In the genomic region with DNA sequence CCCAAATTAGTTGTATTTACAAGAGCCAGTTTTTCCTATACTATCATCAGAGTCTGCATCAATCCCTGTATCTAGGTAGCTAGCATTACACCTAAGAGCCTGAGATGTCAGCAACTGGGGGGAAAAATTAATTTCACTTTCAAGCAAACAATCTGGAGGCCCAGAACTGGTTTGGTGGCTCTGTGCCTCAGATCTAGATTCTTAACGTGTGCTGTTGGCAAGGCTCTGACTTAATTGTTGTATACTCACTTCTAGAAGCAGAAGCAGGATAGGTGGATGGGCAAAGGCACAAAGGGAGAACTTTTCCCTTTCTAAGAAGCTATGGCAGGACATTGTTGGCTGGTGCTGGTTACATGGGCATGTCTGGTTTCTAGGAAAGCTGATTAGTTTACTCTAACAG, we compare ENCODE assay signal across 25 mouse cellular contexts. TPM values are rescaled to one million over a fixed set of nuclear protein-coding genes. Genes with fewer than 3 reads are reported as not detected.
DNase-seq lines count a peak whose midpoint lies in the region; ATAC-seq and TF ChIP-seq lines count a peak whose summit lies in the region.
"Had no signal": no experiment of that assay in that cellular context is flagged by ENCODE, and none has a peak within 500 bp of the region (broad histone marks: within the 10 kb centered on the region; RNA-seq: fewer than 3 reads in every experiment).

No protein-coding gene starts in this region.

- no peaks in the 10 kb centered on the region for H3K4me1 ChIP-seq in lung, postnatal 0 days (ENCODE audit: insufficient read depth, low read depth, low read length)
- no peaks in the 10 kb centered on the region for H3K4me1 ChIP-seq in lung, adult 2 months (ENCODE audit: control insufficient read depth, insufficient read depth, low read length)
- no peaks in the 10 kb centered on the region for H3K4me1 ChIP-seq in stomach, postnatal 0 days (replicated peaks; ENCODE audit: control insufficient read depth, insufficient read depth)
- H3K4me1 ChIP-seq: embryonic facial prominence, embryonic 12.5 days; embryonic facial prominence, embryonic 15.5 days; forebrain, embryonic 12.5 days had no signal

- TF ChIP-seq CTCF in lung, postnatal 0 days (IDR thresholded peaks at IDR 0.05): no peak
- no peak for TF ChIP-seq CTCF in lung, adult 2 months (IDR thresholded peaks at IDR 0.05; ENCODE audit: insufficient read depth, low read length)
- no peak for TF ChIP-seq CTCF in stomach, postnatal 0 days (IDR thresholded peaks at IDR 0.05; ENCODE audit: low read depth)

- no peak overlapping the region for H3K4me3 ChIP-seq in lung, postnatal 0 days (ENCODE audit: low read depth, low read length)
- H3K4me3 ChIP-seq in lung, adult 2 months (replicated peaks; ENCODE audit: extremely low read depth, low read depth, low read length): no peak overlapping the region
- no peak overlapping the region for H3K4me3 ChIP-seq in stomach, postnatal 0 days (ENCODE audit: low read depth, low read length)
- H3K4me3 ChIP-seq: embryonic facial prominence, embryonic 12.5 days; embryonic facial prominence, embryonic 15.5 days; erythroblast, embryonic 14.5 days; forebrain, embryonic 10.5 days; forebrain, embryonic 12.5 days had no signal

- H3K27ac ChIP-seq in lung, postnatal 0 days (ENCODE audit: low read length): peak overlapping the region; percentile 14; the same call in 1 of the 2 replicates
- no peak overlapping the region for H3K27ac ChIP-seq in stomach, postnatal 0 days (replicated peaks)
- H3K27ac ChIP-seq: embryonic facial prominence, embryonic 12.5 days; embryonic facial prominence, embryonic 15.5 days; forebrain, embryonic 10.5 days; forebrain, embryonic 12.5 days had no signal

- no peaks in the 10 kb centered on the region for H3K36me3 ChIP-seq in lung, postnatal 0 days (ENCODE audit: insufficient read depth, low read length)
- H3K36me3 ChIP-seq in stomach, postnatal 0 days (ENCODE audit: control insufficient read depth, insufficient read depth, low read length): no peaks in the 10 kb centered on the region
- H3K36me3 ChIP-seq: embryonic facial prominence, embryonic 12.5 days; embryonic facial prominence, embryonic 15.5 days; forebrain, embryonic 10.5 days; forebrain, embryonic 12.5 days had no signal

- H3K4me2 ChIP-seq in lung, postnatal 0 days (replicated peaks; ENCODE audit: low read depth, low read length): no peak overlapping the region
- no peak overlapping the region for H3K4me2 ChIP-seq in stomach, postnatal 0 days (replicated peaks; ENCODE audit: low read depth)
- H3K4me2 ChIP-seq: embryonic facial prominence, embryonic 12.5 days; embryonic facial prominence, embryonic 15.5 days; forebrain, embryonic 12.5 days had no signal

- no peak for TF ChIP-seq POLR2A in lung, adult 2 months (IDR thresholded peaks at IDR 0.05; ENCODE audit: borderline replicate concordance, extremely low read depth, low read depth, low read length)

- H3K9me3 ChIP-seq in lung, postnatal 0 days (ENCODE audit: low read length): no peaks in the 10 kb centered on the region
- no peaks in the 10 kb centered on the region for H3K9me3 ChIP-seq in stomach, postnatal 0 days (ENCODE audit: control insufficient read depth, low read length)
- H3K9me3 ChIP-seq: embryonic facial prominence, embryonic 12.5 days; embryonic facial prominence, embryonic 15.5 days; forebrain, embryonic 10.5 days; forebrain, embryonic 12.5 days had no signal

- DNase-seq in heart, adult 11 months: peak; percentile 30
- no peak for DNase-seq in heart, adult 9 months (ENCODE audit: low spot score in 2 of 2)
- peak; percentile 53 for DNase-seq in lung, postnatal 0 days (ENCODE audit: low spot score)
- no peak for DNase-seq in lung, adult 2 months
- DNase-seq in urinary bladder, postnatal 14 days (ENCODE audit: low spot score): peak; percentile 14
- no peak for DNase-seq in urinary bladder, postnatal 10 days (ENCODE audit: low spot score)
- peak; percentile 32 for DNase-seq in stomach, postnatal 0 days (ENCODE audit: low spot score)
- DNase-seq in right cerebral cortex, postnatal 36 days (ENCODE audit: low spot score in 2 of 2): no peak
- DNase-seq: adrenal gland, adult 2 months; adrenal gland, postnatal 10 days; adrenal gland, postnatal 25 days; cerebellum, adult 11 months; cerebellum, adult 18-20 months; cerebellum, adult 8-10 months; cerebellum, adult 9-11 months; cerebellum, postnatal 14 days; cerebellum, postnatal 36 days; embryo, embryonic 11 days had no signal

- peak; percentile 37; the same call in 1 of the 2 replicates for ATAC-seq in lung, postnatal 0 days
- ATAC-seq in stomach, postnatal 0 days (ENCODE audit: low FRiP score, low TSS enrichment): peak; percentile 60; the same call in 1 of the 2 replicates
- ATAC-seq: forebrain, embryonic 14.5 days; forebrain, embryonic 16.5 days had no signal

- no peak for TF ChIP-seq EP300 in lung, postnatal 0 days (IDR thresholded peaks at IDR 0.05)
- TF ChIP-seq EP300 in stomach, postnatal 0 days (optimal IDR thresholded peaks at IDR 0.05): no peak

- 32% methylated on average over 1 of the region's 1 CpGs for WGBS in lung, postnatal 0 days
- WGBS in lung, adult 2 months: 48% methylated on average over 1 of the region's 1 CpGs
- WGBS in stomach, postnatal 0 days: 19% methylated on average over 1 of the region's 1 CpGs

- no peak overlapping the region for H3K9ac ChIP-seq in lung, postnatal 0 days (replicated peaks; ENCODE audit: low read depth)
- H3K9ac ChIP-seq in stomach, postnatal 0 days (ENCODE audit: low read length): no peak overlapping the region
- H3K9ac ChIP-seq: embryonic facial prominence, embryonic 12.5 days; embryonic facial prominence, embryonic 15.5 days; forebrain, embryonic 12.5 days had no signal

- no peaks in the 10 kb centered on the region for H3K27me3 ChIP-seq in lung, postnatal 0 days (replicated peaks; ENCODE audit: insufficient read depth, low read length)
- H3K27me3 ChIP-seq in stomach, postnatal 0 days (ENCODE audit: control insufficient read depth, insufficient read depth, low read length): no peaks in the 10 kb centered on the region
- H3K27me3 ChIP-seq: embryonic facial prominence, embryonic 12.5 days; embryonic facial prominence, embryonic 15.5 days; forebrain, embryonic 12.5 days had no signal

RNA-seq across cellular contexts. Expression of a gene that starts 8.8 kb away (rescaled TPM):
- 19.1 and 24.8 TPM in 2 replicates for polyA plus RNA-seq in lung, postnatal 0 days (2015; fragmentation: Nextera tagmentation; extraction: Ambion mirVana)
- polyA plus RNA-seq in lung, adult 2 months (2012; rRNA removed): 4.0 and 4.7 TPM in 2 replicates
- polyA plus RNA-seq in stomach, postnatal 0 days (2015; fragmentation: Nextera tagmentation; extraction: Ambion mirVana): 2.0 and 2.2 TPM in 2 replicates
- polyA plus RNA-seq: adrenal gland, adult 2 months; erythroblast, embryonic 14.5 days had no signal

RNA-seq across cellular contexts. Expression of a gene that starts 33.0 kb away (rescaled TPM):
- polyA plus RNA-seq in lung, postnatal 0 days (2015; fragmentation: Nextera tagmentation; extraction: Ambion mirVana): 78.5 and 80.6 TPM in 2 replicates
- polyA plus RNA-seq in lung, adult 2 months (2012; rRNA removed): 43.6 and 49.2 TPM in 2 replicates
- polyA plus RNA-seq in stomach, postnatal 0 days (2015; fragmentation: Nextera tagmentation; extraction: Ambion mirVana): 110 and 111 TPM in 2 replicates

RNA-seq across cellular contexts. Expression of a gene that starts 50.0 kb away (rescaled TPM):
- polyA plus RNA-seq in lung, postnatal 0 days (2015; fragmentation: Nextera tagmentation; extraction: Ambion mirVana): 14.8 and 15.7 TPM in 2 replicates
- polyA plus RNA-seq in lung, adult 2 months (2012; rRNA removed): 12.9 and 15.0 TPM in 2 replicates
- polyA plus RNA-seq in stomach, postnatal 0 days (2015; fragmentation: Nextera tagmentation; extraction: Ambion mirVana): 18.8 and 20.3 TPM in 2 replicates
- polyA plus RNA-seq: erythroblast, embryonic 14.5 days had no signal

RNA-seq across cellular contexts. Expression of a gene that starts 52.7 kb away (rescaled TPM):
- 15.5 and 16.7 TPM in 2 replicates for polyA plus RNA-seq in lung, postnatal 0 days (2015; fragmentation: Nextera tagmentation; extraction: Ambion mirVana)
- 7.0 and 10.0 TPM in 2 replicates for polyA plus RNA-seq in lung, adult 2 months (2012; rRNA removed)
- 16.3 and 17.1 TPM in 2 replicates for polyA plus RNA-seq in stomach, postnatal 0 days (2015; fragmentation: Nextera tagmentation; extraction: Ambion mirVana)

Comparison
In these comparisons a context has a peak if more than half of its experiments do, and no peak if none do; other contexts are left out.
1. DNase-seq: peak in heart, adult 11 months (single experiment), lung, postnatal 0 days (single experiment), urinary bladder, postnatal 14 days (single experiment) and stomach, postnatal 0 days (single experiment); none in heart, adult 9 months (0 of 2), lung, adult 2 months (single experiment), urinary bladder, postnatal 10 days (single experiment) and right cerebral cortex, postnatal 36 days (0 of 2).